Mouse (Mus musculus) adrenal gland, postnatal 4 days (tissue): ENCODE measurements around the gene Klhl10. TPM values are rescaled to one million over a fixed set of nuclear protein-coding genes. Genes with fewer than 3 reads are reported as not detected.

Experiments used
- DNase-seq, 2 experiments: peaks; one replicate each; pipeline ENCODE4 v3.0.0; 2021 to 2022; ENCODE audit warnings: low spot score in 2 of 2, mixed read lengths in 2 of 2
- total RNA-seq, 2 experiments: library from RNA; stranded (reverse); gene quantifications; 2 replicates each; pipeline ENCODE4 v1.2.3; 2021

The Klhl10 gene
- total RNA-seq, 2 experiments from 2014 or later: 1.5 to 2.1 TPM

DNA sequence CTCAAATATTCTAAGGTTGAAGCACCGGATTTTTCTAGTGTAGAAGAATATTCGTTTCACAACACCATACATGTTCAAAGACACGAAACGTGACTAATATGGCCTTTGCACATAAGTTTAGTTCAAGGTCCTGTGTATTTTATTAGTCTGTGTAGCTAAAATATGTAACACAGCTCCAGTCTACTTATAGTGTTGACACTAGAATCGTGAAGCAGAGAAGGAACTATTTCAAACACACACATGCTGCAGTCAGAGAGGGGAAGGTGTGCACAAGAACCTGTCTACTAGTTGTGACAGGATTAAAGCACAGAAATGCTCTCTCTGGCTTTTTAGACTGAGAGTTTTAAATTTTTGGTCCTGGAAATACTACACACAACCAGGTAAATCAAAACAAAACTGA, 16.0 kb downstream of the Klhl10 start:
- DNase-seq: no peak

DNA sequence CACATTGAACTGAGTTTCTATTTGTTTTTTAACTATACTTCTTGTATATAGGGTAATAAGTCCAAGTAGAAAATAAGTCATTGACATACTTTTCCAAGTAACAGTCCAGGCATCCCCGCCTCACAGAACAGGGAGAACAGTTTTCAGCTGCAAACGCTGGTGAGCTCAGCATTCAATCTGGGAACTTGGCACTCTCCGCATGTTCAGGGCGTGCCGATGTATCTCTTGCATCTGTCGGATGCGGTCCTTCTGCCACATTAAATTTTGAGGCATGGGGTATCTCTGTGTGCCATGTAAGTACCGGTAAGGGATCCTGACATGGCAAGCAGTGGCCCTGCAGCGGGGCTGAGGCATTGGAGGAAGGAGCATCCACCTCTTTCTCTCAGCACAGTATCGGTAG, 21.0 kb downstream of the Klhl10 start:
- no peak for DNase-seq

- no peak for DNase-seq
Observed at GRCm38 (mm10) chr11:100465229-100465792, 23.6 kb downstream of the Klhl10 start.

- no peak for DNase-seq
Observed at GRCm38 (mm10) chr11:100465833-100466232, 24.1 kb downstream of the Klhl10 start.

DNA sequence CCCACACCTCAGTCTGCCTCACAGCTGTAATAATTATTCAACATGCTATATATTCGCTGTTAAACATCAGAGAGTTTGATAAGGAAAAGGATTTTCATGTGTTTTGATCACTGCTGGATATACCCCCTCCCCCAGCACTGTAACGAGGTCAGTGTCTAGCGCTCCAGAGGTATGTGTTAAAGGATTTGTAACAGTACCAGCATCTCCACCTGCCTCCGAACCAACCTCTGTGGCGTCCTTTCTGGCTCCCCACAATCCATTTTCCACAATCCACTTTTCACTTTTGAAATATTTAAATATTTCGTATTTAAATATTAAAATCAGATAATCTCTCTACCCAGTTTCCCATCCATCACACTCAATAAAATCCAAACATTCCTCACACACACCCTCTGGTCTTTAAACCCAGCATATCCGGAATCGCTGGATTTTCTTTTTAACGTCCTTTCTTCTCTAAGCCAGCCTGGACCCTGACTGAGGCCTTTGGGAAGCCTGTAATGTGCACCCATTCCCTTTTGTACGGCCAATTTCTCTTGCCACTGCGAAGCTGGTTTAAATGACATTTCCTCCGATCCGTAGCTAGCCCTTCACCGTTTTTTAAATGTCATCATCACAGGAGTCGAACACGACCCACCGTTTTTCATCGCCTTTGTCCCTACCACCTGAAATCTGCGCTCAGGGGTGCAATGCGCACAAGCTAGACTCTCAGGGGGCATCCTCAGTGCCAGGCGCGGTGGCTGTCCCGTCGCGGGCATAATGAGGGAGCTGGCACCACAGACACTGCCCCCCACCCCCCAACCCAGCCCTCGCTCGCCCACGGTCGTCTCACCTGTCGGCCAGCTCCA, 29.9 kb downstream of the Klhl10 start:
- no peak for DNase-seq

GRCm38 (mm10) chr11:100472197-100472934, 30.6 kb downstream of the Klhl10 start, which contains the start of gene Klhl11:
Klhl11 (minus strand) TSS chr11:100472741.
- DNase-seq: peak; percentile 84 to 88

GRCm38 (mm10) chr11:100472935-100473295, 31.2 kb downstream of the Klhl10 start:
- DNase-seq: no peak

GRCm38 (mm10) chr11:100476281-100476680, 34.6 kb downstream of the Klhl10 start:
- no peak for DNase-seq

DNA sequence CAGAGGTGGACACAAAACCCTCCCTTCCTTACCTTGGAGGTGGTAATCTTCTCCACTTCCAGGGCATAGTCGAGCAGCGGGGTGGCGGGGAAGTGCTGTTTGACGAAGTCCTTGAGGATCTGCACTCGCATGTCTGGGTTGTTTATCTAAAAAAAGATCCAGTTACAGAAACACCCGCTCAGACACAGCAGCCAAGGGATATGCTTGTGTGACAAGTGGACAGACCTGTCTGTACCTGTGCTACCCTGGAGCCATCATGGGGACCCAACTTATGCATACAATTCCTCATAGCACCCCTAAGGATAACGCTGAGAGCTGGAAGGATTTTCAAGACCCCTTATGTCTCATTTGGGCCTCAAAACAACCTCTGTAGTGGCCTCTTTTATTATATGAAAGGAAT, 37.4 kb downstream of the Klhl10 start:
- no peak for DNase-seq

GRCm38 (mm10) chr11:100484461-100484860, 42.7 kb downstream of the Klhl10 start:
- DNase-seq: no peak

DNA sequence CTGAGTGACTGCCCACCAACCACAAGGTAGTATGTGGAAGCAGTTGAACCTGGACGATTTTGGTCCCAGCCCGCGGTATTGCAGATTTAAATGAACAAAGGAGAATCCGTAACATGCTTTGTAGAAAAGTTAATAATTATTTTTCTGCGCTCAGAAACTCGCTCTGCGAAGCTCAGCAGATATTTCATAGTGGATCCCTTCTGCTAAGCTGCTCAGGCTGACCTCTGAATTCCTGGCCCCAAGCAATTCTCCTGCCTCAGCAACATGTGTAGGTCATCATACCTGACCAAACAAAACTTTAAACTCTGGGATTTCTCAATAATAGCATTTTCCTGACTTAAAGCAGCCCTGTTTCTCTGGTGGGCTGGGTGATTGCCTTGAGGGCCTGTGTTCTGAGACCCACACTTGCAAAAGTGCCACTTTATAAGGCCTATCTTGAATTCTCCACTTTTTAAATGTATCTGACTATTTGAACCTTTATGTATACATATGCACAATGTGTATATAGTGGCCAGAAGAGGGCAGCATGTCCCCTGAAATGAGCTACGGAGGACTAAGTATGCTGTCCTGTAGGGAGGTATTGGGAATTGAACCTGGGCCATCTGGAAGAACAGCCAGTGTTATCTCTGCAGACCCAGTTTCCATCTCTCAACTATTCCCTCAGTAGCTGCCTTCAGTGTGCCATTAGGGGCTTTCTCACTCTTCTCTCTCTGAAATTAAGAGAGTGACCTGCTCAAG, 44.3 kb downstream of the Klhl10 start:
- no peak for DNase-seq

DNA sequence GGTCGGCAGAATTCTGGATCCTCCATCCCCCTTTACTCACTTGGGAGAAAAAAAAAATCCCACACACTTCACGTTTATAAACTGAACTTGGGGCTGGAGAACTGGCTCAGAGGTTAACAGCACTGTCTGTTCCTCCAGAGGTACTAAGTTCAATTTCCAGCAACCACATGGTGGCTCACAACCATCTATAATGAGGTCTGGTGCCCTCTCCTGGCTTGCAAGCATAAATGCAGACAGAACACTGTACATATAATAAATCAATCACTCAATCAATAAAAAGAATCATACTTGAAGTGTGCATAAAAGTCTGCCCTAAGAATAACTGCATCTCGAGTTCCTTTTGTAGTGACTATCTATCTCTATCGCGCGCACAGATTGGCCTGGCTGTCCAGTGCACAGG, 49.2 kb downstream of the Klhl10 start:
- no peak for DNase-seq

- DNase-seq: no peak
Observed at GRCm38 (mm10) chr11:100493771-100494170, 52.1 kb downstream of the Klhl10 start.

GRCm38 (mm10) chr11:100500241-100500640, 58.5 kb downstream of the Klhl10 start:
- DNase-seq: no peak

GRCm38 (mm10) chr11:100500651-100501050, 58.9 kb downstream of the Klhl10 start:
- DNase-seq: no peak

DNA sequence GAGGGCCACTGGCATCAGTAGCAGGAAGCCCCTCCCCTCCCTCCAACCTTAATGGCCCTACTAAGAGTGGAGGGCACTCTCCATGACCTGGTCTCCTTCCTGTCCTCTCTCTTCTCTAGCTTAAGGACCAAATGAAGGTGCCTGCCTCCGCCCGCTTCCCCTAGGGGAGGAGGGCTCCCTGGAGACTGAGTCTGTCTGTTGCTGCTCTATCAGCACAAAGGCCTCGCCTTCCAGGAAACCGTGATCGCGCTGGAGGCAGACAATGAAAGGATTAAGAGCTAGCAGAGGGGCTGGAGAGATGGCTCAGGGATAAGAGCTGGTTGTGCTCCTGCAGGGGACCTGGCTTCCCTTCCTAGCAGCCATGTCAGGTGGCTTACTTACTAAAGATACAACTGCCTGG, 59.6 kb downstream of the Klhl10 start:
- no peak for DNase-seq

- no peak for DNase-seq
Observed at GRCm38 (mm10) chr11:100504990-100505660, 63.4 kb downstream of the Klhl10 start.

GRCm38 (mm10) chr11:100505997-100506396, 64.3 kb downstream of the Klhl10 start:
- no peak for DNase-seq
